Mouse (Mus musculus): Measurements from ENCODE around the gene Fubp3.

DNA sequence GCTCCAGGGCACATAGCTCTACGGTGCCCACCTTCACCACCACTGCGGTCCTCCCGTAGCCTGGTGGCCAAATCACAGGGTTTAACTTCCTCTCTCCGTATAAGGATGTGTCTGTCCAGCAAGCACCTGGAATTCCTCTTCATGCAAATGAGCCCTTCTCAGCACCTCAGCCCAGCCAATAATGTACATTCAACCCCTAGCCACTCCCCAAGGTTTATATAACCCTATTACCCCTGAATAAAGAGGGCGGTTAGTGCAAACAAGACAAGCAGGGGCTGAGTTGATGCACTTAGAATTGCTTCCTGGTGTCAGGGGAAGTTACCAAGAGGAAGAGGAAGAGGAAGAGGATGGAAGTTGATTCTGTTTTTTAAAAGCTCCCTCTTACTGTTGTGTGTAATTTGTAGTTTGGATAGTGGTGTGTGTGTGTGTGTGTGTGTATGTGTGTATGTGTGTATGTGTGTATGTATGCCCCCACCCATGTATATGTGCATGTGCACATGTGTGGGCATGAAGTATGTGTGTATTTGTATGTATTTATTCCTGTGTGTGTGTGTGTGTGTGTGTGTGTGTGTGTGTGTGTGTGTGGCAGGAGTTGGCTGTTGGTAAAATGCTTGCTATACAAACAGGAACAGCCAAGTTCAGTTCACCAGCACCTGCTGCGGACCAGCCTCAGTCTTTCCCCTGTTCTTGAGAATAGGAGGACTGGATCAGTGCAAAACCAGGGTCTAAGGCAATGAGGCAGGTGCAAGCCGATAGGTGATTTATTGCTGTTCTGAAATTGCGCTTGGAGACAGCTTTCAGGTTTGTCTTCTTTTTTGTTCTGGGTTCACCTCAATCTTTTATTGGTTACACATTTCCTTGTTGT is 90.7 kb downstream of the Fubp3 start:
- TF ChIP-seq CTCF (IDR thresholded peaks at IDR 0.05; ENCODE audit: control insufficient read depth, insufficient read depth, low read length), result no peak
- TF ChIP-seq POLR2A (IDR thresholded peaks at IDR 0.05; ENCODE audit: borderline replicate concordance, control insufficient read depth, low read depth, low read length), result no peak

All from bone marrow, adult 2 months (tissue).